ENCODE assay signal across 15 mouse cellular contexts in genomic region chr17:14111692-14112091, GRCm38 (mm10). TPM values are rescaled to one million over a fixed set of nuclear protein-coding genes. Genes with fewer than 3 reads are reported as not detected.
DNase-seq lines count a peak whose midpoint lies in the region; ATAC-seq and TF ChIP-seq lines count a peak whose summit lies in the region.
"Not testable (repeated sequence)": the region's sequence is repeated elsewhere in the genome, so short reads cannot be mapped to it uniquely, and the experiment has no call there.
"Had no signal": no experiment of that assay in that cellular context is flagged by ENCODE, and none has a peak within 500 bp of the region (broad histone marks: within the 10 kb centered on the region; RNA-seq: fewer than 3 reads in every experiment).

No protein-coding gene starts in this region.

- H3K4me1 ChIP-seq in cortical plate, adult 2 months (ENCODE audit: control insufficient read depth, insufficient read depth, low read length); hindbrain, postnatal 0 days (ENCODE audit: insufficient read depth, low read length); liver, postnatal 0 days (ENCODE audit: insufficient read depth): not testable (repeated sequence)

- H3K9me3 ChIP-seq in hindbrain, postnatal 0 days (ENCODE audit: low read length); liver, postnatal 0 days (ENCODE audit: low read length): not testable (repeated sequence)

- TF ChIP-seq CTCF in cortical plate, adult 2 months (IDR thresholded peaks at IDR 0.05; ENCODE audit: extremely low read depth, insufficient read depth, low read length), result peak; percentile 57
- peak; percentile 72 for TF ChIP-seq CTCF in hindbrain, postnatal 0 days (IDR thresholded peaks at IDR 0.05; ENCODE audit: low read depth)
- TF ChIP-seq CTCF in liver, postnatal 0 days (IDR thresholded peaks at IDR 0.05; ENCODE audit: low read depth), result peak; percentile 54

- H3K27me3 ChIP-seq in hindbrain, postnatal 0 days (ENCODE audit: insufficient read depth, low read length); liver, postnatal 0 days (ENCODE audit: insufficient read depth, low read length): not testable (repeated sequence)

- TF ChIP-seq POLR2A in cortical plate, adult 2 months (IDR thresholded peaks at IDR 0.05; ENCODE audit: extremely low read depth, insufficient read depth, low read length), result not testable (repeated sequence)

- H3K4me2 ChIP-seq in hindbrain, postnatal 0 days (ENCODE audit: low read depth, low read length); liver, postnatal 0 days (ENCODE audit: low read depth, low read length): not testable (repeated sequence)

- not testable (repeated sequence) for H3K27ac ChIP-seq in cortical plate, adult 2 months (ENCODE audit: insufficient read depth, low read length); hindbrain, postnatal 0 days; liver, postnatal 0 days (ENCODE audit: low read depth)

- not testable (repeated sequence) for H3K9ac ChIP-seq in hindbrain, postnatal 0 days (replicated peaks; ENCODE audit: low read length); liver, postnatal 0 days (replicated peaks)

- 20% methylated on average over 1 of the region's 1 CpGs for WGBS in hindbrain, postnatal 0 days
- WGBS in liver, postnatal 0 days (ENCODE audit: insufficient replicate concordance), result 16% methylated on average over 1 of the region's 1 CpGs

- H3K4me3 ChIP-seq in cortical plate, adult 2 months (ENCODE audit: insufficient read depth, low read length); hindbrain, postnatal 0 days (ENCODE audit: low read length); liver, postnatal 0 days (ENCODE audit: low read depth, low read length): not testable (repeated sequence)

- not testable (repeated sequence) for H3K36me3 ChIP-seq in hindbrain, postnatal 0 days (ENCODE audit: insufficient read depth, low read length); liver, postnatal 0 days (replicated peaks; ENCODE audit: insufficient read depth, low read length)

- peak; percentile 21 for DNase-seq in ZHBTc4 (ENCODE audit: low read depth, low spot score)
- peak; percentile 37 for DNase-seq in heart, adult 11 months
- DNase-seq in hindbrain, postnatal 0 days (ENCODE audit: low spot score), result peak; percentile 60
- peak; percentile 24 for DNase-seq in layer of hippocampus, adult 9-10 months (ENCODE audit: low spot score)
- not testable (repeated sequence) for DNase-seq in liver, postnatal 0 days
- DNase-seq in retina, embryonic 14.5 days (ENCODE audit: low spot score), result peak; percentile 43

- not testable (repeated sequence) for ATAC-seq in hindbrain, postnatal 0 days; liver, postnatal 0 days

- not testable (repeated sequence) for TF ChIP-seq EP300 in liver, postnatal 0 days (IDR thresholded peaks at IDR 0.05; ENCODE audit: low read depth)

RNA-seq across cellular contexts. Expression of gene Gm7358, which starts 52.4 kb away (rescaled TPM):
- polyA plus RNA-seq in cortical plate, adult 2 months (2012; rRNA removed), result not detected in 2 replicates
- not detected in 2 replicates for total RNA-seq in hindbrain, postnatal 0 days (2014; rRNA removed)
- polyA plus RNA-seq in hindbrain, postnatal 0 days (2015; fragmentation: Nextera tagmentation; extraction: Ambion mirVana), result not detected in 2 replicates
- not detected in 2 replicates for polyA plus RNA-seq in liver, postnatal 0 days (2015; fragmentation: Nextera tagmentation; extraction: Ambion mirVana)
- total RNA-seq: adrenal gland, postnatal 4 days; gastrocnemius, postnatal 36 days; heart, postnatal 25 days; left cerebral cortex, adult 8-10 months had no signal
- polyA plus RNA-seq: embryonic facial prominence, embryonic 15.5 days; forebrain, embryonic 15.5 days; liver, embryonic 13.5 days; thymus, adult 2 months had no signal
